Mouse (Mus musculus) liver, postnatal 0 days (tissue): Measurements from ENCODE around the gene Il1f8. TPM values are rescaled to one million over a fixed set of nuclear protein-coding genes. Genes with fewer than 3 reads are reported as not detected.

Source experiments
- ATAC-seq: fragments of 200-750 bp; cut with Nextera tagmentation; 2 replicates; pipeline ENCODE4 v1.8.0; 2017; ENCODE audit warnings: mild to moderate bottlenecking, moderate library complexity
- DNase-seq: peaks from one replicate; pipeline ENCODE4 v3.0.0-alpha.2; 2016
- H3K27ac ChIP-seq: fragments of 300-500 bp; sonication (generic); 2 replicates; pipeline ENCODE4 v1.5.1; 2014; ENCODE audit warnings: antibody characterized with exemption, moderate library complexity, mild to moderate bottlenecking, low read depth
- H3K27me3 ChIP-seq: fragments of 300-500 bp; sonication (generic); 2 replicates; pipeline ENCODE4 v1.6.1; 2014; ENCODE audit warnings: low read length, control low read depth, mixed read lengths; ENCODE audit not compliant: insufficient read depth
- H3K36me3 ChIP-seq: fragments of 300-500 bp; sonication (generic); replicated peaks from 2 replicates; pipeline ENCODE4 v1.6.1; 2014; ENCODE audit warnings: mild to moderate bottlenecking, control low read depth, low read length, moderate library complexity, mixed read lengths; ENCODE audit not compliant: insufficient read depth
- H3K4me1 ChIP-seq: fragments of 300-500 bp; sonication (generic); 2 replicates; pipeline ENCODE4 v1.6.1; 2014; ENCODE audit warnings: antibody characterized with exemption, mild to moderate bottlenecking, control low read depth; ENCODE audit not compliant: insufficient read depth
- H3K4me2 ChIP-seq: fragments of 300-500 bp; sonication (generic); 2 replicates; pipeline ENCODE4 v1.6.1; 2014; ENCODE audit warnings: low read depth, mild to moderate bottlenecking, low read length, moderate library complexity, mixed read lengths
- H3K4me3 ChIP-seq: fragments of 300-500 bp; sonication (generic); 2 replicates; pipeline ENCODE4 v1.5.1; 2014; ENCODE audit warnings: low read depth, low read length
- H3K9ac ChIP-seq: fragments of 300-500 bp; sonication (generic); replicated peaks from 2 replicates; pipeline ENCODE4 v1.6.1; 2014; ENCODE audit warnings: mild to moderate bottlenecking, moderate library complexity
- H3K9me3 ChIP-seq: fragments of 300-500 bp; sonication (generic); 2 replicates; pipeline ENCODE4 v1.6.1; 2016; ENCODE audit warnings: mild to moderate bottlenecking, control low read depth, low read length, mixed read lengths
- CTCF ChIP-seq: sonication (generic); IDR thresholded peaks from 2 replicates; pipeline ENCODE4 v1.5.1; 2016; ENCODE audit warnings: antibody characterized with exemption, low read depth
- EP300 ChIP-seq: IDR thresholded peaks from 2 replicates; pipeline ENCODE4 v1.6.1; 2016; ENCODE audit warnings: antibody characterized with exemption, low read depth, mild to moderate bottlenecking
- WGBS: fragments of 180-500 bp; shearing (Covaris S2); extraction: QIAGEN DNeasy Blood & Tissue Kit; methylation state at CpG from one replicate; pipeline ENCODE4 v1.1.7; 2014; ENCODE audit not compliant: insufficient replicate concordance; 5-methylcytosine and 5-hydroxymethylcytosine counted together
- polyA plus RNA-seq: library from polyadenylated mRNA; unstranded; fragments of >200 nt; fragmentation: Nextera tagmentation; extraction: Ambion mirVana; gene quantifications from 2 replicates; pipeline ENCODE4 v1.2.1, GENCODE M21; 2015

The Il1f8 gene
- polyA plus RNA-seq, 1 experiment from 2014 or later: not detected

- DNase-seq: no peak
- Histone ChIP-seq H3K27ac (no peak within 1 kb of the TSS), H3K4me1 (no peaks in the 10 kb centered on the region; the same call in 1 of the 2 replicates), H3K4me3 (no peak within 1 kb of the TSS), H3K9ac (no peak within 1 kb of the TSS), H3K4me2 (no peak within 1 kb of the TSS), H3K9me3 (no peaks in the 10 kb centered on the region), H3K27me3 (no peaks in the 10 kb centered on the region), H3K36me3 (no peaks in the 10 kb centered on the region)
- TF ChIP-seq EP300 (no peak), CTCF (no peak)
- WGBS: 88% methylated on average over 1 of the region's 1 CpGs
- no peak for ATAC-seq
These were observed 33.2 kb downstream of the Il1f8 start, which contains the start of gene Il1f9 for GRCm38 (mm10) chr2:24186176-24186575. Gene Il1f9 (plus strand): TSS chr2:24186476.

DNA sequence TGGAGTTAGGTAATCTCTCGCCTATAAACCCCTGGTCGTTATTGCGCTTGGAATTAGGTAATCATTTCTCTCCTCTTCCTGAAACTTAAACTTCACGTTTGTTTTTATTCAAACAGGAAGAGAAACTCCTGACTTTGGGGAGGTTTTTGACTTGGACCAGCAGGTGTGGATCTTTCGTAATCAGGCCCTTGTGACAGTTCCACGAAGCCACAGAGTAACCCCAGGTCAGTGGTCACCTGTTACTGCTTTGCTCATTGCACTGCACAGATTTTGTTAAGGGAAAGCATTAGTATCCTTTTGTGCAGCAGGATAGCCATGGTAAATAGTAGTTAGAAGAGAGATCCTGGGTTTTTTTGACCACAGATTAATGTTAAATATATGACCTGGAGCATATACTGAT, 34.6 kb downstream of the Il1f8 start:
- Histone ChIP-seq H3K36me3 (no peaks in the 10 kb centered on the region), H3K27ac (no peak overlapping the region)
- TF ChIP-seq EP300 (0 out of 2 replicates have a peak, but pooled peaks have one; percentile 10), CTCF (no peak)

DNA sequence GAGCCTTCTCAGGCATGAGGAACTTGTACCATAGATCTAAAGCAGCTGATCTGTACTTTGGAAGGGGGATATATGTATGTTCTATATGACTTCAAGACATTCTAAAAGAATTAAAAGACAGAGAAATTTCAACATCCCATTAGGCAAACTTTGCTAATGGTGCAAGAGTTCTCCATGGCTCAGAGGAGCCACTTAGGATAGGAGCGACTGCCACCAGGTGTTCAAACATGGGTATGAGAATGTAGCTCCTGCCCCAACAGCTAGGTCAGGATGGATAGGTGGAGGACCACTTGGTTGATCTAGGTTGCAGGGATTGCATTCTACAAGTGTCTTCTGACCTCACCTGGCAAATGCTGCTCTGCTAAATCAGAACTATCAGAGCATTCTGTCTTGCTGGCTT, 35.2 kb downstream of the Il1f8 start:
- Histone ChIP-seq H3K27ac (no peak overlapping the region), H3K4me1 (no peaks in the 10 kb centered on the region), H3K9ac (no peak overlapping the region), H3K4me2 (no peak overlapping the region), H3K27me3 (no peaks in the 10 kb centered on the region), H3K4me3 (no peak overlapping the region), H3K36me3 (no peaks in the 10 kb centered on the region), H3K9me3 (no peaks in the 10 kb centered on the region)
- WGBS: 46% methylated on average over 1 of the region's 1 CpGs
- TF ChIP-seq CTCF (peak; percentile 46), EP300 (no peak)
- peak; percentile 71 for ATAC-seq
- DNase-seq: no peak

More for the DNA sequence above, 34.6 kb downstream of the Il1f8 start:
- DNase-seq: no peak
- Histone ChIP-seq H3K4me2 (no peak overlapping the region), H3K9ac (no peak overlapping the region), H3K4me3 (no peak overlapping the region), H3K9me3 (no peaks in the 10 kb centered on the region), H3K27me3 (no peaks in the 10 kb centered on the region), H3K4me1 (no peaks in the 10 kb centered on the region)
- WGBS: 29% methylated on average over 6 of the region's 6 CpGs
- peak; percentile 76 for ATAC-seq

Other genes with a start within 250 kb of the Il1f8 start
- 0.80 and 0.90 TPM in 2 replicates for gene Hnmt, start 103.8 kb upstream of the Il1f8 start, polyA plus RNA-seq
- not detected in 2 replicates for gene Tbpl2, start 56.6 kb upstream of the Il1f8 start, polyA plus RNA-seq
- gene Il1f9, start 33.3 kb downstream of the Il1f8 start, polyA plus RNA-seq: 0.53 and 0.68 TPM in 2 replicates
- gene Il1f6, start 62.3 kb downstream of the Il1f8 start, polyA plus RNA-seq: not detected in 2 replicates
- not detected in 2 replicates for gene Il1f5, start 123.8 kb downstream of the Il1f8 start, polyA plus RNA-seq
- gene Il1f10, start 138.0 kb downstream of the Il1f8 start, polyA plus RNA-seq: not detected in 2 replicates
- gene Il1rn, start 183.7 kb downstream of the Il1f8 start, polyA plus RNA-seq: 17.5 and 19.0 TPM in 2 replicates
- 3.0 and 3.9 TPM in 2 replicates for gene Psd4, start 214.4 kb downstream of the Il1f8 start, polyA plus RNA-seq